In the genomic region with DNA sequence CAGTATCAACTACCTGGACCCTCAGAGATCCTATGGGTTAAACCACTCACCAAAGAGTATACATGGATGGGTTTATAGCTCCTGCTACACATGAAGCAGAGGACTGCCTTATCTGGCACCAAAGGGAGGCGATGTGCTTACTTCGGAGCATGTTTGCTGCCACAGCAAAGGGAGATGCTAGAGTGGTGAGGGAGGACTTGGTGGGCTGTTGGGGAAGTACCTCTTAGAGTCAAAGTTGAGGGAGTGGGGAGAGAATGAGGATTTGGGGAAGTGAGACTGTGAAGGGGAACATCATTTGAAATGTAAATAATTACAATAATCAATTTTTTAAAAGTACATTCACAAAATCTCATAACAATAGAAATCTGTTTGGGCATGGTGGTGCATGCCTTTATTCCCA, we compare ENCODE assay signal across 24 mouse cellular contexts.
DNase-seq lines count a peak whose midpoint lies in the region; ATAC-seq lines count a peak whose summit lies in the region.
"Had no signal": no experiment of that assay in that cellular context is flagged by ENCODE, and none has a peak within 500 bp of the region (broad histone marks: within the 10 kb centered on the region; RNA-seq: fewer than 3 reads in every experiment).

No protein-coding gene starts in this region.

- H3K36me3 ChIP-seq in splenic B cell, adult 2 months (ENCODE audit: control insufficient read depth, insufficient read depth, low read length, poor library complexity, severe bottlenecking): no peaks in the 10 kb centered on the region
- H3K36me3 ChIP-seq: embryonic facial prominence, embryonic 12.5 days; embryonic facial prominence, embryonic 15.5 days; forebrain, embryonic 12.5 days; forebrain, embryonic 15.5 days; G1E; heart, embryonic 10.5 days; heart, embryonic 13.5 days; hindbrain, embryonic 12.5 days; hindbrain, embryonic 15.5 days had no signal

- peak; percentile 90 for ATAC-seq in megakaryocyte, adult 5-6 weeks (ENCODE audit: poor library complexity, severe bottlenecking)
- ATAC-seq in erythroid progenitor cell, adult 5-6 weeks (replicated peaks; ENCODE audit: low FRiP score, poor library complexity, severe bottlenecking): no peak
- ATAC-seq: forebrain, embryonic 15.5 days; Patski had no signal

- H3K27me3 ChIP-seq in splenic B cell, adult 2 months (ENCODE audit: control insufficient read depth, insufficient read depth, low read length, poor library complexity, severe bottlenecking): no peaks in the 10 kb centered on the region
- H3K27me3 ChIP-seq: embryonic facial prominence, embryonic 12.5 days; embryonic facial prominence, embryonic 15.5 days; forebrain, embryonic 12.5 days; forebrain, embryonic 15.5 days; heart, embryonic 13.5 days; hindbrain, embryonic 12.5 days; hindbrain, embryonic 15.5 days; Patski had no signal

- peak; percentile 6 for DNase-seq in A20 (ENCODE audit: low read depth, low spot score)
- peak; percentile 24 to 30 for DNase-seq in B cell, adult 2 months
- peak; percentile 46 for DNase-seq in splenic B cell, adult 2 months (ENCODE audit: low read depth, low spot score)
- no peak for DNase-seq in ovary, postnatal 36 days (ENCODE audit: low spot score)
- DNase-seq: adrenal gland, postnatal 10 days; adrenal gland, postnatal 36 days; cerebellum, adult 18-20 months; cerebellum, adult 9-10 months; cerebellum, postnatal 14 days; gastrocnemius, postnatal 36 days; heart, adult 2 months; heart, postnatal 14 days had no signal
